Mouse (Mus musculus) thymus, postnatal 0 days (tissue): ENCODE measurements around the gene Gm1113. TPM values are rescaled to one million over a fixed set of nuclear protein-coding genes. Genes with fewer than 3 reads are reported as not detected.
A peak's percentile ranks its signal among the peaks of the same experiment; 100 is the strongest.

Source experiments
- DNase-seq: peaks from one replicate; pipeline ENCODE4 v3.0.0-alpha.2; 2015; ENCODE audit warnings: low spot score
- polyA plus RNA-seq: library from polyadenylated mRNA; unstranded; fragments of >200 nt; fragmentation: Nextera tagmentation; extraction: Ambion mirVana; gene quantifications from 2 replicates; pipeline ENCODE4 v1.2.1, GENCODE M21; 2015

The Gm1113 gene
- 0.07 TPM in 1 of 2 replicates, not detected in the other for polyA plus RNA-seq

- DNase-seq = no peak
These were observed at the start of gene Gm1113 for GRCm38 (mm10) chr9:35518169-35518568. Gene Gm1113, minus strand, starts transcription at chr9:35518269.

- DNase-seq = no peak
These were observed 46.6 kb upstream of the Gm1113 start for GRCm38 (mm10) chr9:35564536-35565240.

GRCm38 (mm10) chr9:35561583-35561982 is 43.5 kb upstream of the Gm1113 start:
- DNase-seq = no peak

DNA sequence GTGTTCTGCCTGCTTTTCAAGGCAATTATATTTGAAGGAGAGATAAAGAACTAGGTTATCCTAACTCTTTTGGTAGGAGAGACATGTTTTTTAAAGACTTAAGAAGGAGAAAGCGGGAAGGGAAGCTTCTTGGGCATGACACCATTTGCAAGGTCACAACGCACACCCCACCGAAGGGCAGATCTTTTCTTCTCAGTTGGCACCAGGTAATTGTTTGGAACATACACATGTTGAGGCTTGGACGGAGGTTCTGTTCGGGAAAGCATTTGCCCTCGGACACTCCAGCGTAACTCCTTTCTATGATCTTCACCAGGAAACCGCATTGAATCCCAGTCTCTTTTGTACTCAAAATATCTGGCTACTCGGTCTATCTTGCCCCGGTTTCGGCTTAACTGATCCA is 43.0 kb upstream of the Gm1113 start:
- no peak for DNase-seq

- peak; percentile 93 for DNase-seq
These were observed 41.2 kb upstream of the Gm1113 start for GRCm38 (mm10) chr9:35559009-35559890.

DNA sequence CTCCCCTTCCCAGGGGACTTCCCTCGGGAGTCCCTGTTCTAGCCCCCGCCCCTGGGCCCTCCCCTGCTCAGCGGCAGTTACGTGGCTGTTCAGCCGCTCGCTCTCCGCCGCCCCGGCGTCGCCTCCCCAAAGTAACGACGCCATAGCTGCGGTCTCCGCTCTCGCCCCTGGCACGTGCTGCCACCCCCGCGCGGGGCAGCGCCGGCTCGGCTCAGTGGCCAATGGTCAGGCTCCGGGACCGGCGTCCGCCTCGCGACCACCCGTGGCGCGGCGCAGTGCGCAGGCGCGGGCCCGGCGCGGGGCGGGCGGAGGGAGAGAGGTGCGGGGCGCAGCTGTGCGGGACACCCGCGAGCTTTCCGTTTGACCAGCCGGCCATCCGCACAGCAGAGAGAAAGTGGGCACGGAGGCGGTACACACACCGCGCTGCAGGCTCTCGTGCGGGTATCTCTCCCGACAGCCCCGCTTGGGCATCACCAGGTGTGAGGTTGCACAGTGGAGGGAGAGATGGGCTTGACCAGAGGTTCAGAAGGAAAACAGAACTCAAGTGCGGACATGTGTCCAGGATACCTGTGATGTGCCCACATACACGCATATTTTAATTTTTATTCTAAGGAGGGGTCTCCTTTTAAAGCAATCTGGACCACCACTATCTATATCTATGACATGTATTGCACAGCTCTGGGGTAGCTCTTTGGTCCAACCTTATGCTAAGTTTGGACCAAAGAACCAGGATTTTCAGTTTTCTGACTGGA is 40.4 kb upstream of the Gm1113 start, which contains the start of the genes Ddx25 and Pus3:
Ddx25 (minus strand) TSS at position 272 of the 752 bp plus-strand sequence.
Pus3 (plus strand) TSS at position 339 of the 752 bp plus-strand sequence.
- peak; percentile 28 for DNase-seq

- no peak for DNase-seq
These were observed 38.5 kb upstream of the Gm1113 start for GRCm38 (mm10) chr9:35556494-35557102.

DNA sequence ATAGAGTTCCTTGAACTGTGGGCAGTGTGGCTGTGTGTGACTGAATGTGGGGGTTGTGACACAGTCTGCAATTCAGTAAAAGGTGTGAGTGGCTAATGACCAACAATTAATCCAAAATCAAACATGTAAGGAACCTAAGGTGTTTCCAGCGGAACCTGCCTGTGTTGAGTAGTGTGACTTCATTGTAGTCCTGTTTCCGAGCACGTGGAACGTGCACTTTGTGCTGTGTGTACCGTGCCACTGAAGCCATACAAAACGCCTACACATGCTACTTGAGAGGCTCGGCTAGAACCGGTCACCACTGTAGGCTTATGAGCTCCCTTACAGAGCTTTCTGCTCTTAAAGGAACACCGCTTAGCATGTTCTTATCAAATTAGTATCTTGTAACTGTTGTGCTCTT is 30.4 kb upstream of the Gm1113 start:
- DNase-seq = no peak

- peak; percentile 24 for DNase-seq
These were observed 28.7 kb upstream of the Gm1113 start for GRCm38 (mm10) chr9:35546745-35547144.

- no peak for DNase-seq
These were observed 27.6 kb upstream of the Gm1113 start for GRCm38 (mm10) chr9:35545704-35546103.

- DNase-seq = no peak
These were observed 26.6 kb upstream of the Gm1113 start for GRCm38 (mm10) chr9:35544666-35545065.

GRCm38 (mm10) chr9:35543099-35543860 is 25.2 kb upstream of the Gm1113 start:
- no peak for DNase-seq

GRCm38 (mm10) chr9:35541941-35542340 is 23.9 kb upstream of the Gm1113 start:
- DNase-seq = no peak

DNA sequence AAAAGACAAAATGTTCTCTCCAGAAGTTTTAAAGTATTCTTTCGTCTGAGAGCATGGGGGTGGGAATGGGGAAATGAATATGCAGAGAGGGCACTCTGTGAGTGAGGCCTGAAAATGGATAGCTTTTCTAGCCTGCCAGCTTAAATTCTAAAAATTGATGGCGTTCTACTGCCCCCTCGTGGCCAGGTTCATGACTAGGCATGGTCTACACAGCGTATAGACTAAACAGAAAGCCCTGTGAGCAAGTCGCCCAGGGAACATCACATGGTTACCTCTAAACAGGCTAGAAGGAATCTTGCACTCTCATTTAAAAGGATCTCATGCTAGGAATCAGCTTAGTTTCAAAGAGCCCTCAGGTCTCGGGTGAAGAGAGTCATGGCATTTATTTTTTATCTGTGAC is 23.4 kb upstream of the Gm1113 start:
- peak; percentile 78 for DNase-seq

GRCm38 (mm10) chr9:35541024-35541423 is 23.0 kb upstream of the Gm1113 start:
- no peak for DNase-seq

DNA sequence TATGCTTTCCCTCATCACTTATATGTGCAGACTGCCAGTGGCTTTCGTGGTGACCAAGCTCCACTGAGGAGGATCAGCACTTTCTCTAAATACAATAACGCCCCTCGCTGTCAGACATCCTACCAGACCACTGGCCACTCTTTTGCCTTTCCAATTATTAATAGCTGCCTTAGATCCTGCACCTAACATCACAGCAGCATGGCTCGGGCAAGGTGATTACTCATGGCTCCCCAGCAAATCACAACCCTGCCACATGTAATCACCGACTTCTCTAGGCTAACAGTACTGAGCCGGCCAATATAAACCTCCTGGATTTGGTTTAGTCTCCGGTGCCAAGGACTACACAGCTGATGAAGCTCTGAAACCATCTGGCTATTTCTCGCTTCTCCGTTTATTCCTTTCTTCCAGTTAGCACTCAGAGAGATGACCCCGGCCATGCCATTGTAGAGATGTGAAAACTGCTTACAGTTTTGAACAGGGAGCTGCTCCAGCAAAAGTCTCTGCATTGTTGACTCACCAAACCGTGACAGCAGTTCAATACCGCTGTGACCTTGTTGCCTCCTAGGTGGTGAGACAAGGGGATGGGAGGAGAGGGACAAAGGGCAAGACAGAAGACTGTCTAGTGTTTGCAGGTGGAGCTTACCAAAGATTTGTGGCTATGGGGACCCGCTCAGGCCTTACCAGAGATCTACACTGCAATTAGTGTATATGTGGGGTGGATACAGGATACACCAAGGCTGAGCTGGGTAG is 21.1 kb upstream of the Gm1113 start:
- no peak for DNase-seq

GRCm38 (mm10) chr9:35535876-35536275 is 17.8 kb upstream of the Gm1113 start:
- no peak for DNase-seq

DNA sequence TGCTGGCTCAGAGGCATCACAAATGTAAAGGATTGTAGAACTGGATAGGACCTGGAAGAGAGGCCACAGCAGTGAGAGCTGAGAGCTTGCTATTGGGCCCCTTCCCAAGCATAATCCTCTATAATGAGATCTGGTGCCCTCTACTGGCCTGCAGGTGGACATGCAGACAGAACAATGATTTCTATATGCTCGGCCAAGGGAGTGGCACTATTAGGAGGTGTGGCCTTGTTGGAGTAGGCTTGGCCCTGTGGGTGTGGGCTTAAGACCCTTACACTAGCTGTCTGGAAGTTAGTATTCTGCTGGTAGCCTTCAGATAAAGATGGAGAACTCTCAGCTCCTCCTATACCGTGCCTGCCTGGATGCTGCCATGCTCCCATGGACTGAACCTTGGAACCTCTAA is 17.0 kb upstream of the Gm1113 start:
- DNase-seq = peak; percentile 66

DNA sequence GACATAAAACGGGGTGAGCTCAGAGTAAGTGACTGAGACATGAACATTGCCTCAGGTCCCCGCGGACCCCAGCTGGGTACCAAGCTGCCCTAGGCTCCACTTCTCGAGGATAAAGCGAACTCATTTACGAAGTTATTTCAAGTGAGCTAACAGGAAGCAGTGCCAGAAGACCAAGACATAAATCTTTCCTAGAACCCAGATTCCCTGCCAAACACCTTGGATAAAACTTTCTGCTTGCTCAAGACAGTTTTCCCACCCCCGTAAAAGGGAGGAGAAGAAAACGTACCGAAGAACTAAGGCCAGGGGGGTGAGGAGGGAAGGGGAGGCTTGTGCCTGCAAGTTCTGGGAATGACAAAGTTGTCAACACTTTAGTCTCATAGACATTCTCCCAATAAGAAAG is 15.2 kb upstream of the Gm1113 start:
- no peak for DNase-seq

GRCm38 (mm10) chr9:35529796-35530195 is 11.7 kb upstream of the Gm1113 start:
- no peak for DNase-seq
